Mouse (Mus musculus) heart, postnatal 25 days (tissue): ENCODE results near the gene Oprd1. TPM values are rescaled to one million over a fixed set of nuclear protein-coding genes. Genes with fewer than 3 reads are reported as not detected.

Experiments
- DNase-seq: peaks from one replicate; pipeline ENCODE4 v3.0.0; 2022; ENCODE audit warnings: low spot score
- intact Hi-C: fragments of 180-260 bp; cut with DNase I; formaldehyde crosslinking; loops from one replicate; pipeline ENCODE4 v1.15.1; 2025
- total RNA-seq, 2 experiments: library from RNA; stranded (reverse); gene quantifications; 2 replicates each; pipeline ENCODE4 v1.2.3; 2021

The Oprd1 gene
- total RNA-seq: under 1 TPM; 0.20 to 0.23 TPM

GRCm38 (mm10) chr4:132144080-132144841, at the start of gene Oprd1:
Gene Oprd1, minus strand, starts transcription at chr4:132144486.
- intact Hi-C loops: no loop called here
- no peak for DNase-seq

- DNase-seq: no peak
- intact Hi-C loops: no loop called here
These were observed 43.6 kb upstream of the Oprd1 start for GRCm38 (mm10) chr4:132187826-132188401.

- intact Hi-C loops: loop anchor here (5.0 kb wide), 1 partner anchor 159 kb away; no protein-coding TSS in a partner anchor
- no peak for DNase-seq
These were observed 38.9 kb upstream of the Oprd1 start for GRCm38 (mm10) chr4:132183162-132183561.

- no peak for DNase-seq
- intact Hi-C loops: loop anchor here (5.0 kb wide), 1 partner anchor 160 kb away; no protein-coding TSS in a partner anchor
These were observed 37.7 kb upstream of the Oprd1 start for GRCm38 (mm10) chr4:132181721-132182658.

GRCm38 (mm10) chr4:132180710-132181109, 36.4 kb upstream of the Oprd1 start:
- intact Hi-C loops: loop anchor here (5.0 kb wide), 1 partner anchor 162 kb away; no protein-coding TSS in a partner anchor
- DNase-seq: no peak

- intact Hi-C loops: loop anchor here (2.0 to 5.0 kb wide), 2 partner anchors 90 to 206 kb away; no protein-coding TSS in a partner anchor
- no peak for DNase-seq
These were observed 34.4 kb upstream of the Oprd1 start for GRCm38 (mm10) chr4:132178630-132179059.

- DNase-seq: no peak
- intact Hi-C loops: loop anchor here (5.0 kb wide), 1 partner anchor 204 kb away; no protein-coding TSS in a partner anchor
These were observed 32.2 kb upstream of the Oprd1 start for GRCm38 (mm10) chr4:132176474-132176873.

GRCm38 (mm10) chr4:132170891-132171290, 26.6 kb upstream of the Oprd1 start:
- intact Hi-C loops: no loop called here

GRCm38 (mm10) chr4:132169761-132170160, 25.5 kb upstream of the Oprd1 start:
- intact Hi-C loops: no loop called here
- DNase-seq: no peak

More at GRCm38 (mm10) chr4:132170891-132171290, 26.6 kb upstream of the Oprd1 start:
- DNase-seq: no peak

- intact Hi-C loops: no loop called here
- DNase-seq: no peak
These were observed 25.0 kb upstream of the Oprd1 start for GRCm38 (mm10) chr4:132169271-132169670.

- no peak for DNase-seq
- intact Hi-C loops: no loop called here
These were observed 23.1 kb upstream of the Oprd1 start for GRCm38 (mm10) chr4:132167436-132167835.

GRCm38 (mm10) chr4:132166350-132167290, 22.3 kb upstream of the Oprd1 start:
- intact Hi-C loops: no loop called here
- no peak for DNase-seq

- intact Hi-C loops: no loop called here
- no peak for DNase-seq
These were observed 21.4 kb upstream of the Oprd1 start for GRCm38 (mm10) chr4:132165691-132166090.

- intact Hi-C loops: no loop called here
- DNase-seq: no peak
These were observed 12.8 kb upstream of the Oprd1 start for GRCm38 (mm10) chr4:132156941-132157622.

GRCm38 (mm10) chr4:132154877-132155670, 10.8 kb upstream of the Oprd1 start:
- DNase-seq: no peak
- intact Hi-C loops: no loop called here

- no peak for DNase-seq
- intact Hi-C loops: no loop called here
These were observed 7.4 kb upstream of the Oprd1 start for GRCm38 (mm10) chr4:132151673-132152072.

- intact Hi-C loops: no loop called here
- DNase-seq: no peak
These were observed 1.9 kb upstream of the Oprd1 start for GRCm38 (mm10) chr4:132146201-132146600.

- no peak for DNase-seq
- intact Hi-C loops: no loop called here
These were observed 806 bp upstream of the Oprd1 start for GRCm38 (mm10) chr4:132145092-132145491.
